Mouse (Mus musculus): ENCODE results near the gene Med27. TPM values are rescaled to one million over a fixed set of nuclear protein-coding genes. Genes with fewer than 3 reads are reported as not detected.

Med27 gene
- total RNA-seq, 2 experiments from 2014 or later: 38.9 to 39.3 TPM

DNA sequence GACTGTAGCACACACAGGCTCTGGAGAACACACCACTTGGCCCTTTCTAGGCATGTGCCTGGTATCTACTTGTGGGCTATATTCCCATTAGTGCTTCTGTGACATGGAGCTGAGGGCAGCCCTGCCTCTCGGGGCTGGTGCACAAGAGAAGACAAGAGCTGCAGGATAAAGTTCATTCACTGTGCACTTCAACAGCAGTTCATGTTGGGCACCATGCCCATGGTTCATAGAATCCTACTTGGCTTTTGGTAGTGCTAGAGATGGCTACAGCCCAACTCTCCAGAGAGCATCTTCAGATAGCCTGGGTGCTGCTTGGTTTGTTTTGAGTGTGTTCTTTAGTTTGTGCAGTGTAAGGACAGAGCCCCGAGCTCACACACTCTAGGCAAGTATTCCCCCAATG, 138.9 kb downstream of the Med27 start:
- no peak for TF ChIP-seq CTCF (IDR thresholded peaks at IDR 0.05)
- no peak for DNase-seq (ENCODE audit: extremely low spot score in 1 of 2, low spot score in 2 of 2)
- Histone ChIP-seq H3K4me3 (no peak overlapping the region), H3K27ac (no peak overlapping the region)
- intact Hi-C loops (cut with DNase I): no loop called here

DNA sequence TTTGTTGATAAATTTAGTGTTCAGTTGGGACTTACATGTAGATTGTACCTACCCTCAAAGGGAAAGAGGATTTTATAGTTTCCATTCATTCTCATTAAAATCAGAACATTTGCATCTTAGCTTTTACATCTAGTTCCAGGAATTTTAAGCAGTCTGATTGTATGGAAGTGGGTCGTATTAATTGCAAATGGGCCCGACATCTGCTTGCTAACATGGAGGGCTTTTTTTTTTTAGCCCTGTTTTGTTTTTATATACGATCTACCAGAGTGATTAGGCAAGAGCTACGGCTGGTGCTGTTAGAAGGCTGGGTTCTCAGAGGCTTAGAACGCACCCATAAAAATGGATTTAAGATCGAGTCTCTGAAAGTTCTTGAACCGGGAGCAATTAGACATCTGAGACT, 139.9 kb downstream of the Med27 start:
- H3K27ac ChIP-seq: no peak overlapping the region
- DNase-seq (ENCODE audit: extremely low spot score in 1 of 2, low spot score in 2 of 2): no peak
- no peak for TF ChIP-seq CTCF (IDR thresholded peaks at IDR 0.05)
- intact Hi-C loops (cut with DNase I): no loop called here
- no peak overlapping the region for H3K4me3 ChIP-seq

DNA sequence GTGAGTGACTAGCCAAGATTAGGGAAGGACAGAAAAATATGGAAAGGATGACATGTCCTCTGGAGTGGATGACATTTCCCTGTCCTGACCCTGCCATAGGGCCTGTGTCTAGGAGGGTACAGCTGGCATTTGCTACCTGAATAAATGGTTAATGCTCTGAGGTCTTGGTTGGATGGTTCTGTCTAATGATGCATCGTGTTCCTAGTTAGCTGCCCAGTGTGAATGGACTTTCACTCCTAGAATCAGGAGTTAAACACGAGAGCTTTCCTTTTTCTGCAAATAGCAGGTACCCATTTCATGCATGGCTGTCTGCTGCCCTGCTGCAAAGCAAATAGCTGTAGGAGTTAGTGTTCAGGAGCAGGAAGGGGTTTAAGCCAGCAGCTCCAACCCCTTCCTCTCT, 141.0 kb downstream of the Med27 start:
- Histone ChIP-seq H3K4me3 (no peak overlapping the region), H3K27ac (no peak overlapping the region)
- no peak for DNase-seq (ENCODE audit: extremely low spot score in 1 of 2, low spot score in 2 of 2)
- intact Hi-C loops (cut with DNase I): no loop called here
- no peak for TF ChIP-seq CTCF (IDR thresholded peaks at IDR 0.05)

DNA sequence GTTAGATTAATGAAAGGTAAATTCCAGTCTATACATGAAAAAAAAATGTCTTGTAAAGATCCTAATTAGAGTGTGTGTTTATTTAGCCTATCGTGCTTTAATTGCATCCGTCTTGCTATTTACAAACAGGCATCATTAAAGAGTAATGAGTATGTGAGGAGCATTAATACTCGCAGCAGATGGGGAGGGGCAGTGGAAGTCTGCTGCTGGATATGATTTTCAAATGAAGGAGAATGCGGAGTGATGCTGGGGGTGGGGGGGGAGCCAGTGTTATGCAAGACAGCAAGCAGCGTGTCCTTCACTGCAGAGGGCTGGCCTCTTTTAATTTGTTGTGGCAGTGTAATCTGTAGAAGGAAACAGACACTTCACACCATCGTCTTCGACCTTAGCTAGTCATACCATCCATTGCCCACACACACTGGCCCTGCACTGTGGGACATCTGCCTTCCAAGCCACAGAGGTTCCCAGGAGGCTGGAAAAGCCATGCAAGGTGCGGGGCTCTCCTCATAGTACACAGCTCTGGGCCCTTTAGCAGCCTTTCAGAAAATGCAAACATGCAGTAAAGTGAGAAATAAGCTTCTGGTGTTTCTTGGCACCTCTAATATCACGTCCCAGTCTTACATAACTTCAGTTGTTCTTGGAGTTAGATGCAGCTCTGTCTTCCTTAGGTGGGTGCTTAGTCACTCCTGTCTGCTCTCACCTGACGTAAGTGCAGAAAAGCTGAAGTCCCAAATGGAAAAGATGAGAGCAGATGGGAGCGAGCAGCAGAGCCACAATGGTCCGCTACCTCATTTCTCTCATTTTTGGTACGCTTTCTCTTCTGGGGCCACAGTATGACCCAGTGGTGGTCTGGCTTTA, 142.0 kb downstream of the Med27 start:
- Histone ChIP-seq H3K4me3 (no peak overlapping the region), H3K27ac (no peak overlapping the region)
- no peak for DNase-seq (ENCODE audit: extremely low spot score in 1 of 2, low spot score in 2 of 2)
- intact Hi-C loops (cut with DNase I): no loop called here
- TF ChIP-seq CTCF (IDR thresholded peaks at IDR 0.05): no peak

DNA sequence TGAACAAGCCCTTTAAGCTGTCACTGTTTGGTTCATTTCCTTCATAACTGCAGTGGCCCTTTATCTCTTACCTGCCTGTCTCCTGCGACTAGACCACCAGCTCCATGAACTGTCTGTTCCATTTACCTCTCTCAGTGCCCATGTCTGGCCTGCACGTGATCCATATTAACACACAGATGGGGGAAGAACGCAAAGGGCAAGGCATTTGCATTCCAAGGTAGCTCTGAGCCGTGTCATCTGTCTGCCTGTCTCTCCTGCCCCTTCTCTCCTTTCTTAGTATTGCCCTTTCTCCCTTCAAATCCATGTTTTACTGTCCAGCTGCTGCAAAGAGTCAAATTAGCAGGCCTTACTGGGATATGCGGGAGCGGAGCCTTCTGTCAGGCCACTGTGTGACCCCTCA, 145.0 kb downstream of the Med27 start:
- Histone ChIP-seq H3K27ac (no peak overlapping the region), H3K4me3 (no peak overlapping the region)
- intact Hi-C loops (cut with DNase I): no loop called here
- TF ChIP-seq CTCF (IDR thresholded peaks at IDR 0.05): no peak
- no peak for DNase-seq (ENCODE audit: extremely low spot score in 1 of 2, low spot score in 2 of 2)

DNA sequence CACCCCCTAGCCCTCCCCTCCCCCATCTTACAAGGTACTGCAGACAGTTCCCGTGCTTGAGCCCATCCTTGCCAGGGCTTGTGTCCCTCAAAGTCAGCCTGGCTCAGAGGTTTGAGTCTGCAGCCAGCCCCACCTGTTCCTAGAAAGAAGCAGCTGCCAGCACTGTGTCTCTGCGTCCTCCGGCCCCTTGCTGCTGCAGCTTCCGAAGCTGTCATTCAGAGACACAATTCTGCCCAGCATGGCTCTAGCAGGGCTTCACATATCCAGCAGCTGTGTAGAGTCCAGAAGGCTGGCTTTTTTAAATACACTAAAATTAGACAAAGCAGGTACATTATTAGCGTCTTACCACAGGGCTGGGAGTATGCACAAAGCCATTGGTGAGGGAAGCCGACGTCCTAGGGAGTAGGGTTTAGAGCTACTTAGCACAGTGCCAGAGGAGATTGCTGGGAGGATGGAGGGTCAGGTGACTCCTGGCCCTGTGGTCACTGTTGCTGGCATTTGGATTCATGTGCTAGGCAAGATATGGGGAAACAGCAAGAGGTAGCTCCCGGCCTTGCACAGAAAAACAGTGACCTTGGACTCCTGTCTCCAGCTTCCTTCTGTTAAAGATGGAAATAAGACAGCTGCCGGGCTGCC, 146.9 kb downstream of the Med27 start:
- DNase-seq (ENCODE audit: extremely low spot score in 1 of 2, low spot score in 2 of 2): no peak
- no peak overlapping the region for H3K27ac ChIP-seq
- intact Hi-C loops (cut with DNase I): no loop called here
- H3K4me3 ChIP-seq: no peak overlapping the region
- no peak for TF ChIP-seq CTCF (IDR thresholded peaks at IDR 0.05)

DNA sequence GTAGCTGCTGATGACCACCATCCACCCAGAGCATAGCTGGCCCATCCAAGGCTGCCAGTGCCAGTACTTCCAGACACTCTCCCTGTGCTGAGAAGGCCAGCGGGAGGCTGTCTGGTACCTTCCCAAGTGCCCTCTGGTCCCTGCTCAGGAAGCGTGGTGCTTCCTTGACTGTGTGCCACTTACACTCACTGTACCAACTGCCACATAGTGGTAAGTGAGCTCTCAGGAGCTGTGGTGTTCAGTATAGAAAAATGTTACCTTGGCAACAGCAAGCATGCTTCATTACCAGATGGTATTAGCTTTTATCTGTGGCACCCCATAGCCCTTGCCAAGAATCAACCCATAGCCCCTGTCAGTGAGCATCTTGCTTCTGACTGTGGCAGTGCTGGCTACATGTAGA, 148.7 kb downstream of the Med27 start:
- TF ChIP-seq CTCF (IDR thresholded peaks at IDR 0.05): no peak
- intact Hi-C loops (cut with DNase I): no loop called here
- H3K4me3 ChIP-seq: no peak overlapping the region
- no peak for DNase-seq (ENCODE audit: extremely low spot score in 1 of 2, low spot score in 2 of 2)
- no peak overlapping the region for H3K27ac ChIP-seq

DNA sequence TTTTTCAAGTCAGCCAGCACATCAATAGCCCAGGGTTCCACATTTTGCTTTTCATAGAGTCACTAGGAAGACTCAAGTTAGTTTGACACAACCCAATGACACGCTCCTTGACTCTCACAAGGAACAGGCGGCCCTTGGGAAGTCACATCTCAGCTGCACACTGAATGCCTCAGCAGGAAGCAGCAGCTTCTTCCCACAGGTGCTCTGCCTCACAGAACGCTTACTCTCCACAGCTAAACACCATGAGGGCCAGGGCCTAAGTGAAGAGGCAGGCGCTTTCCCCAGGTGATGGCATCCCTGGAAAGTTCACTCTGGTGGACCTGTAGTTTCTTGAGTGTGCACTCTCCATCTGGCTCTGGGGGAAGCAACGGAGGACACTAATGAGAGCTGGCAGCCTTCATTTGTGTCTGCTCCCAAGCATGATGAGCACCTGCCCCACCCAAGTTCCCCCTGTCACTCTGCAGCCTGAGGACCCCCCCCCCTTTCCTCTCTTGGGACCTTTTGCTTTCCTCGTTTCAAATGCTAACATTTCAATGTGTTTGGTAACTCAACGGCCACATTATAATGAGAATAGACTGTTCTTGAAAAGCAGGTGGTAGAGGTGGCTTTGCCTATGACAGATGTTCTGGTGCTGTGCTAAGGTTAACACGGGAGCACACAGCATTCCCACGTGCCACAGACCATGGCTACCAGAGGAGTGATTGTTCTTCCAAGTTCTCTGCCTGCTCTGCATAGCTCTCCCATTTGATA, 154.2 kb downstream of the Med27 start:
- DNase-seq (ENCODE audit: extremely low spot score in 1 of 2, low spot score in 2 of 2): no peak
- no peak overlapping the region for H3K4me3 ChIP-seq
- no peak for TF ChIP-seq CTCF (IDR thresholded peaks at IDR 0.05)
- H3K27ac ChIP-seq: no peak overlapping the region
- intact Hi-C loops (cut with DNase I): no loop called here

DNA sequence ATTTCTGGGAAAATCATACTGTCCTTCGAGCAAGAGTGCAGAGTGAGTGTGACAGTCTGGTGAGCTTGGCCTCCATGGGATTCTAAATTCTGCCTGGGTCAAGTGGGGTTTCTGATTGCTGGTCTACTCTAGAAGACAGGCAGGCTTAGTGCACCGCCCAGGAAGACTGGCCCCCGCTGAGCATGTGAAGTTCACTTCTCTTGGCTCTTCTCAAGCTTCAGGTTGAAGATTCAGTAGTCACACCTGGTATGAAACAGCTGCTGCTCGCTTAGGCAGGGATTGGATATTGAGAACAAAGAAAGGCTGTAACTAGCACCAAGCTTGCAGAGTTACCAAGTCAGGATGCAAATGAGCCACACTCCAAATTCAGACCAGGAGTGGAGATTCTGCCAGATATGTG, 154.8 kb downstream of the Med27 start:
- intact Hi-C loops (cut with DNase I): no loop called here
- no peak for DNase-seq (ENCODE audit: extremely low spot score in 1 of 2, low spot score in 2 of 2)
- TF ChIP-seq CTCF (IDR thresholded peaks at IDR 0.05): no peak
- Histone ChIP-seq H3K4me3 (no peak overlapping the region), H3K27ac (no peak overlapping the region)

DNA sequence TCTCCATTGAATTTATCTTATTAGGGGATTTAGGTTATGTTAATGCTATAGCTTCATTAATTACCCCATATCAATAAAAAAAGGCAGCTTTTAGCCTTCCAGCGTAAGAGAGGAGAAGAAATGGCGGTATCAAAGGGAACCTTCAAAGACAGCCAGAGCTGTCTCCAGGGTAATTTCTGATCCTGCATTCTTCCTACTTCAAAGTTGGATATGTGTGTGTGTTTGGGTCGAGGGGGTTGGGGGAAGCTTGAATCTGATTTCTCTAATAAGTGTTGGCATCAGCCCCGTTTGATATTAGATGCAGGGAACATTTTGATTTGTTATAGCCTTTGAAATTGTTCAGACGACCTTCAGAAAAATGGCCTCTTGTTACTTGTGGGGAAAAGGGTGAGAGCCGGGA, 158.2 kb downstream of the Med27 start:
- no peak for TF ChIP-seq CTCF (IDR thresholded peaks at IDR 0.05)
- intact Hi-C loops (cut with DNase I): no loop called here
- no peak for DNase-seq (ENCODE audit: extremely low spot score in 1 of 2, low spot score in 2 of 2)
- H3K27ac ChIP-seq: no peak overlapping the region
- H3K4me3 ChIP-seq: no peak overlapping the region

DNA sequence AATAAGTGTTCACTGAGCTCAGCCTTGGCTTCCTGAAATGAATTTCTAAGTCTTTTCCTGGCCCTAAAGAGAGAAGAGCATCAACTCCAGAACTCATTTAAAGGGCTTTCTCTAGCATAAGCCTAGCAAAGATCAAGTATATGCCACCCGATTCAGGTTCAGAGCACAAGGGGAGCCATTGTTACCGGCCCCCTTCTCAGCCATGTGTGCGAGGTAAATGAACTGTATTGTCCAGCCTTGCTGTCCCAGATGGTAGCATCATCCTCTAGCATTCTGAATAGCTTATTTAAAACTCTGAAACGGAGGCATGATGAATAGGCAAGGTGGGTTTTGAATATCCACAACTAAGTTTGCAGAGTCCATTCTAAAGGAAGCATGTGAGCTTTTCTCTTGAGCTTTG, 159.8 kb downstream of the Med27 start:
- DNase-seq (ENCODE audit: extremely low spot score in 1 of 2, low spot score in 2 of 2): no peak
- intact Hi-C loops (cut with DNase I): no loop called here
- no peak overlapping the region for H3K4me3 ChIP-seq
- H3K27ac ChIP-seq: no peak overlapping the region
- no peak for TF ChIP-seq CTCF (IDR thresholded peaks at IDR 0.05)

DNA sequence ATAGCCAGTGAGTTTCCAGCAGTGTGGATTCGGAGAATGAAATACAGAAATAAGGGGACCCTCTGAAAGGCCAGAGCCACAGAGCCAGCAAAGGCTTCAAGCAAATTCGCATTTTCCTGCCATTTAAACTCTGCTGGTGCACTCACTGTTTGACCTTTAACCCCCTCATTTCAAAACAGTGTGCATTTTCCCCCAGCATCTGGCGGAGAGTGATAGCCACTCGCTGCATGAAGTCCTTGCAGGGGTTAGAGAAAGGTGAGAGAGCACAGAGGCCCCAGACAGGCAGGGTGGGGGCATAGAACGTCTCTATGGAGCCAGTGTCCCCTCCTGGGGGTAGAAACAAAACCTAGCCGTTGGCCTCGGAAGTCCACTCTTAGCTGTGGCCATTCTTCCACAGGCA, 166.5 kb downstream of the Med27 start:
- intact Hi-C loops (cut with DNase I): no loop called here
- no peak for TF ChIP-seq CTCF (IDR thresholded peaks at IDR 0.05)
- H3K27ac ChIP-seq: no peak overlapping the region
- H3K4me3 ChIP-seq: no peak overlapping the region
- no peak for DNase-seq (ENCODE audit: extremely low spot score in 1 of 2, low spot score in 2 of 2)

Measured in left cerebral cortex, adult 2 months (tissue).